Mouse (Mus musculus): ENCODE measurements around the gene Cox19.

GRCm38 (mm10) chr5:139366484-139366883, 15.3 kb upstream of the Cox19 start:
- no peak for TF ChIP-seq CTCF (IDR thresholded peaks at IDR 0.05; ENCODE audit: control insufficient read depth, insufficient read depth, insufficient read length)
- no peak for TF ChIP-seq MAX (IDR thresholded peaks at IDR 0.05)
- TF ChIP-seq MYOG (IDR thresholded peaks at IDR 0.05; ENCODE audit: control insufficient read depth, extremely low read depth, insufficient read length): no peak
- TF ChIP-seq CEBPB (IDR thresholded peaks at IDR 0.05; ENCODE audit: low read depth): no peak

All from C2C12 (cell line).